Mouse (Mus musculus) neural tube, embryonic 14.5 days (tissue): ENCODE data around the gene Fem1a. TPM values are rescaled to one million over a fixed set of nuclear protein-coding genes. Genes with fewer than 3 reads are reported as not detected.

ENCODE experiments used
- ATAC-seq: fragments of 200-750 bp; cut with Nextera tagmentation; 2 replicates; pipeline ENCODE4 v1.8.0; 2017; ENCODE audit warnings: low read depth, mild to moderate bottlenecking, moderate TSS enrichment, moderate library complexity
- H3K27ac ChIP-seq: fragments of 300-500 bp; sonication (generic); 2 replicates; pipeline ENCODE4 v1.5.1; 2014; ENCODE audit warnings: low read depth, mild to moderate bottlenecking, control low read depth, low read length, moderate library complexity, mixed read lengths
- H3K27me3 ChIP-seq: fragments of 300-500 bp; sonication (generic); 2 replicates; pipeline ENCODE4 v1.6.1; 2014; ENCODE audit warnings: low read length; ENCODE audit not compliant: control insufficient read depth, insufficient read depth
- H3K36me3 ChIP-seq: fragments of 300-500 bp; sonication (generic); 2 replicates; pipeline ENCODE4 v1.6.1; 2014; ENCODE audit warnings: low read length, mixed read lengths; ENCODE audit not compliant: control insufficient read depth, insufficient read depth
- H3K4me1 ChIP-seq: fragments of 300-500 bp; sonication (generic); 2 replicates; pipeline ENCODE4 v1.6.1; 2014; ENCODE audit warnings: low read length; ENCODE audit not compliant: control insufficient read depth, insufficient read depth
- H3K4me2 ChIP-seq: fragments of 300-500 bp; sonication (generic); 2 replicates; pipeline ENCODE4 v1.6.1; 2014; ENCODE audit warnings: mild to moderate bottlenecking, low read depth, low read length, control low read depth
- H3K4me3 ChIP-seq: fragments of 300-500 bp; sonication (generic); 2 replicates; pipeline ENCODE4 v1.5.1; 2014; ENCODE audit warnings: low read depth, low read length, control low read depth, mixed read lengths
- H3K9ac ChIP-seq: fragments of 300-500 bp; sonication (generic); replicated peaks from 2 replicates; pipeline ENCODE4 v1.6.1; 2014; ENCODE audit warnings: low read depth, mild to moderate bottlenecking, control low read depth, low read length, mixed read lengths
- H3K9me3 ChIP-seq: fragments of 300-500 bp; sonication (generic); 2 replicates; pipeline ENCODE4 v1.6.1; 2016; ENCODE audit warnings: low read length; ENCODE audit not compliant: control insufficient read depth
- WGBS: fragments of 180-500 bp; shearing (Covaris S2); extraction: QIAGEN DNeasy Blood & Tissue Kit; methylation state at CpG from one replicate; pipeline ENCODE4 v1.1.7; 2014; 5-methylcytosine and 5-hydroxymethylcytosine counted together
- polyA plus RNA-seq: library from polyadenylated mRNA; unstranded; fragments of >200 nt; fragmentation: Nextera tagmentation; extraction: Ambion mirVana; gene quantifications from 2 replicates; pipeline ENCODE4 v1.2.1, GENCODE M21; 2014

The Fem1a gene
- polyA plus RNA-seq, 1 experiment from 2014 or later: 20.4 TPM

GRCm38 (mm10) chr17:56269741-56270140 lies 13.1 kb downstream of the Fem1a start:
- H3K4me1 ChIP-seq: 0 out of 2 replicates have a peak, but pooled peaks cover 3% of the 10 kb centered on the region
- H3K4me3 ChIP-seq: peak overlapping the region; percentile 32
- peak overlapping the region; percentile 69 for H3K4me2 ChIP-seq
- peak overlapping the region; percentile 72 for H3K27ac ChIP-seq
- no peaks in the 10 kb centered on the region for H3K27me3 ChIP-seq
- peak; percentile 3; the same call in 1 of the 2 replicates for ATAC-seq
- WGBS: 79% methylated on average over 3 of the region's 3 CpGs
- H3K9ac ChIP-seq: peak overlapping the region; percentile 47
- H3K36me3 ChIP-seq: no peaks in the 10 kb centered on the region
- H3K9me3 ChIP-seq: no peaks in the 10 kb centered on the region

GRCm38 (mm10) chr17:56271609-56272253 lies 15.1 kb downstream of the Fem1a start:
- no peak for ATAC-seq
- no peak overlapping the region for H3K4me2 ChIP-seq
- H3K9me3 ChIP-seq: no peaks in the 10 kb centered on the region
- H3K27me3 ChIP-seq: no peaks in the 10 kb centered on the region
- no peaks in the 10 kb centered on the region for H3K36me3 ChIP-seq
- 87% methylated on average over 12 of the region's 12 CpGs for WGBS
- H3K27ac ChIP-seq: no peak overlapping the region
- no peak overlapping the region for H3K4me3 ChIP-seq
- no peak overlapping the region for H3K9ac ChIP-seq
- 0 out of 2 replicates have a peak, but pooled peaks cover 3% of the 10 kb centered on the region for H3K4me1 ChIP-seq

GRCm38 (mm10) chr17:56272644-56273043 lies 16.0 kb downstream of the Fem1a start:
- Histone ChIP-seq H3K4me2 (no peak overlapping the region), H3K27me3 (no peaks in the 10 kb centered on the region), H3K27ac (no peak overlapping the region), H3K36me3 (no peaks in the 10 kb centered on the region), H3K4me3 (no peak overlapping the region), H3K4me1 (0 out of 2 replicates have a peak, but pooled peaks cover 3% of the 10 kb centered on the region), H3K9me3 (no peaks in the 10 kb centered on the region), H3K9ac (no peak overlapping the region)
- 83% methylated on average over 3 of the region's 3 CpGs for WGBS
- no peak for ATAC-seq

GRCm38 (mm10) chr17:56273482-56273881 lies 16.9 kb downstream of the Fem1a start:
- Histone ChIP-seq H3K9ac (no peak overlapping the region), H3K9me3 (no peaks in the 10 kb centered on the region), H3K4me2 (no peak overlapping the region), H3K36me3 (no peaks in the 10 kb centered on the region), H3K4me3 (no peak overlapping the region), H3K27ac (no peak overlapping the region), H3K27me3 (no peaks in the 10 kb centered on the region), H3K4me1 (0 out of 2 replicates have a peak, but pooled peaks cover 3% of the 10 kb centered on the region)
- ATAC-seq: no peak
- WGBS: 91% methylated on average over 7 of the region's 7 CpGs

- Histone ChIP-seq H3K27me3 (no peaks in the 10 kb centered on the region), H3K36me3 (no peaks in the 10 kb centered on the region), H3K27ac (no peak overlapping the region), H3K9ac (no peak overlapping the region), H3K4me1 (0 out of 2 replicates have a peak, but pooled peaks cover 3% of the 10 kb centered on the region), H3K4me2 (no peak overlapping the region), H3K4me3 (no peak overlapping the region), H3K9me3 (no peaks in the 10 kb centered on the region)
- ATAC-seq: no peak
- WGBS: 94% methylated on average over 5 of the region's 5 CpGs
Observed at GRCm38 (mm10) chr17:56273986-56274385, 17.4 kb downstream of the Fem1a start.

- Histone ChIP-seq H3K27ac (0 out of 2 replicates have a peak overlapping the region, but pooled peaks have one; percentile 16), H3K4me2 (peak overlapping the region; percentile 59), H3K9ac (peak overlapping the region; percentile 50), H3K9me3 (no peaks in the 10 kb centered on the region), H3K4me1 (no peaks in the 10 kb centered on the region), H3K27me3 (no peaks in the 10 kb centered on the region), H3K4me3 (peak overlapping the region; percentile 35), H3K36me3 (no peaks in the 10 kb centered on the region)
- WGBS: 30% methylated on average over 5 of the region's 5 CpGs
- ATAC-seq: 0 out of 2 replicates have a peak, but pooled peaks have one; percentile 3
Observed at GRCm38 (mm10) chr17:56275842-56276480, 19.4 kb downstream of the Fem1a start.

GRCm38 (mm10) chr17:56276643-56277566 lies 20.3 kb downstream of the Fem1a start, which contains the start of gene Ticam1:
Ticam1 (minus strand) TSS chr17:56276786.
- H3K9me3 ChIP-seq: no peaks in the 10 kb centered on the region

GRCm38 (mm10) chr17:56277567-56277893 lies 20.9 kb downstream of the Fem1a start:
- no peak overlapping the region for H3K4me3 ChIP-seq
- H3K36me3 ChIP-seq: no peaks in the 10 kb centered on the region
- H3K9ac ChIP-seq: no peak overlapping the region
- no peaks in the 10 kb centered on the region for H3K9me3 ChIP-seq
- WGBS: 44% methylated on average over 2 of the region's 2 CpGs
- H3K27ac ChIP-seq: no peak overlapping the region
- ATAC-seq: no peak
- no peak overlapping the region; the same call in 1 of the 2 replicates for H3K4me2 ChIP-seq
- H3K27me3 ChIP-seq: no peaks in the 10 kb centered on the region
- no peaks in the 10 kb centered on the region for H3K4me1 ChIP-seq

More at GRCm38 (mm10) chr17:56276643-56277566, 20.3 kb downstream of the Fem1a start, which contains the start of gene Ticam1:
- H3K4me1 ChIP-seq: no peaks in the 10 kb centered on the region
- peak within 1 kb of the TSS; percentile 59 for H3K4me2 ChIP-seq
- H3K27ac ChIP-seq: 0 out of 2 replicates have a peak within 1 kb of the TSS, but pooled peaks have one; percentile 16
- no peaks in the 10 kb centered on the region for H3K27me3 ChIP-seq
- H3K4me3 ChIP-seq: peak within 1 kb of the TSS; percentile 35
- H3K36me3 ChIP-seq: no peaks in the 10 kb centered on the region
- WGBS: 13% methylated on average over 15 of the region's 21 CpGs
- H3K9ac ChIP-seq: peak within 1 kb of the TSS; percentile 50
- peak; percentile 79 for ATAC-seq
